Mouse (Mus musculus): ENCODE results near the gene Lpar1. TPM values are rescaled to one million over a fixed set of nuclear protein-coding genes. Genes with fewer than 3 reads are reported as not detected.

The Lpar1 gene
- polyA plus RNA-seq, 1 experiment from 2014 or later = 36.4 TPM

DNA sequence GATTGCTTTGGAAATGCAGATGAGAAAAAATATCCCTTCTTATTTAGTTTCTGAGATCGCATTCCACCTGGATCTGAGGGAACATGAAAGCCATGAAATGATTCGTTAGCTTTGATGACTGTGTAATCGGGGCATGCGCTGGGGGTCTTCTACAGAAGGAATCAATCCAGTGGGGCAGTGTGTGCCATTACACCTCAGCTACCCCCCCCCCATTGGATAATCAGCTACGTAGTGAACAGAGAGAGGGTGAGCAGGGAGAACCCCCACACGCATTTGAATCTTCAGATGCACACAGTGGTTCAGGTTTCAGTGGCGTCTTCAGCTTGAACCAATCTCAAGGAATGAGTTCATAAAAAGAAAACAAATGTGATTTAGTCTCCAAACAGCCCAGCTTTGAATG, 115.0 kb downstream of the Lpar1 start:
- Histone ChIP-seq H3K4me3 (ENCODE audit: low read depth, low read length) (no peak overlapping the region), H3K9ac (ENCODE audit: low read length) (no peak overlapping the region), H3K4me1 (replicated peaks; ENCODE audit: control insufficient read depth, insufficient read depth) (no peaks in the 10 kb centered on the region), H3K27ac (replicated peaks) (no peak overlapping the region), H3K27me3 (ENCODE audit: control insufficient read depth, insufficient read depth, low read length) (no peaks in the 10 kb centered on the region), H3K4me2 (replicated peaks; ENCODE audit: low read depth) (no peak overlapping the region), H3K36me3 (ENCODE audit: control insufficient read depth, insufficient read depth, low read length) (peaks cover 6% of the 10 kb centered on the region; the same call in 1 of the 2 replicates), H3K9me3 (ENCODE audit: control insufficient read depth, low read length) (no peaks in the 10 kb centered on the region)
- no peak for ATAC-seq (ENCODE audit: low FRiP score, low TSS enrichment)
- 78% methylated on average over 7 of the region's 7 CpGs for WGBS
- no peak for DNase-seq (ENCODE audit: low spot score)
- no peak for TF ChIP-seq CTCF (IDR thresholded peaks at IDR 0.05; ENCODE audit: low read depth)
- TF ChIP-seq EP300 (optimal IDR thresholded peaks at IDR 0.05) = no peak

DNA sequence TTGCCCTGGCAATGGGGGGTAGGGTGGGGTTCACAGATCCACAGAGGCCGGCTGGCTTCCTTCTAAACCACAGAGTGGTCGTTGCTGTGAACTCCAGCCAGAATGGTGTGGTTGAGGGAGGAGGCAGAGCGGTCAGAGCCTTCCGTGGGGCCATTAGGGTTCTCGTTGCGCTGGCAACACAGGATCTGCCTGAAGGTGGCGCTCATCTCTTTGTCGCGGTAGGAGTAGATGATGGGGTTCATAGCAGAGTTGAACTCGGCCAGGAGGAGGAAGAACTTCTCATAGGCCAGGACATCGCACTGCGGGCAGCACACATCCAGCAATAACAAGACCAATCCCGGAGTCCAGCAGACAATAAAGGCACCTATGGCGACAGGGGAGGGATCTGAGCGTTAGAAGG, 116.4 kb downstream of the Lpar1 start:
- 88% methylated on average over 15 of the region's 15 CpGs for WGBS
- ATAC-seq (ENCODE audit: low FRiP score, low TSS enrichment) = no peak

DNA sequence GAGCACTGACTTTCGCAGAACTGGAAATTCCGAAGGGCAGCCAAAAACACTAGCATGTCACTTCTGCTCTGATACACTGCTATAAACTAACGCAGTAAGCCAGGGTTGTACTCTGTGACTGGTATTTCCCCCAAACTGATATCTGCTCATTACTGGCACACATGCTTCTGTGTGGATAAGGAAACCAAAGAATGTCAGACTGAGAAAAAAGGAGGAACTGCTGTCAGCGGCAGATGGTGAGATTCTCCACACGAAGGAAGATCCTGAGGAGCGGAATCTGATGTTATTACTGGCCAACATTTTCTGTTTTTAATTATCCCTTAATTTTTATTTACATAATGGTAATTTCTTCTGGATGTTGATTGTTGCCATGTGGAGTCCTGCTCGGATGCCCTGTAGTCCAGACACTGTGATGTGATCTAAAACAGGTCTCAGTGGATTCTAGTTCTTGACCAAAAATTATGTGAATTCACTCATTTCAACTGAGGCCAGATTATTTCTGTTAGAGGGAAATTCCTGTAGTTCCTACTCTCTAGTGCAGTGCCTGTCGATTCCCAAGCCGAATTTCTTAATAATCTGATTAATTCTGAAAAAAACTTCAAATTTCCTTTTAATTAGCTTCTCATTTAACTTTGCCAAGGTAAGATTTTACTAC, 130.3 kb downstream of the Lpar1 start:
- Histone ChIP-seq H3K27ac (replicated peaks) (no peak overlapping the region), H3K4me2 (replicated peaks; ENCODE audit: low read depth) (no peak overlapping the region), H3K9ac (ENCODE audit: low read length) (no peak overlapping the region), H3K27me3 (ENCODE audit: control insufficient read depth, insufficient read depth, low read length) (no peaks in the 10 kb centered on the region), H3K9me3 (ENCODE audit: control insufficient read depth, low read length) (no peaks in the 10 kb centered on the region), H3K36me3 (ENCODE audit: control insufficient read depth, insufficient read depth, low read length) (no peaks in the 10 kb centered on the region), H3K4me3 (ENCODE audit: low read depth, low read length) (no peak overlapping the region), H3K4me1 (replicated peaks; ENCODE audit: control insufficient read depth, insufficient read depth) (no peaks in the 10 kb centered on the region)
- ATAC-seq (ENCODE audit: low FRiP score, low TSS enrichment) = no peak
- WGBS = 54% methylated on average over 9 of the region's 9 CpGs
- DNase-seq (ENCODE audit: low spot score) = no peak
- TF ChIP-seq EP300 (optimal IDR thresholded peaks at IDR 0.05) = no peak
- TF ChIP-seq CTCF (IDR thresholded peaks at IDR 0.05; ENCODE audit: low read depth) = no peak

More for the DNA sequence above, 116.4 kb downstream of the Lpar1 start:
- Histone ChIP-seq H3K27ac (replicated peaks) (no peak overlapping the region), H3K9me3 (ENCODE audit: control insufficient read depth, low read length) (no peaks in the 10 kb centered on the region), H3K36me3 (ENCODE audit: control insufficient read depth, insufficient read depth, low read length) (peaks cover 6% of the 10 kb centered on the region; the same call in 1 of the 2 replicates), H3K4me2 (replicated peaks; ENCODE audit: low read depth) (no peak overlapping the region), H3K4me3 (ENCODE audit: low read depth, low read length) (no peak overlapping the region), H3K27me3 (ENCODE audit: control insufficient read depth, insufficient read depth, low read length) (no peaks in the 10 kb centered on the region), H3K9ac (ENCODE audit: low read length) (no peak overlapping the region), H3K4me1 (replicated peaks; ENCODE audit: control insufficient read depth, insufficient read depth) (no peaks in the 10 kb centered on the region)
- no peak for DNase-seq (ENCODE audit: low spot score)
- peak; percentile 31 for TF ChIP-seq CTCF (IDR thresholded peaks at IDR 0.05; ENCODE audit: low read depth)
- TF ChIP-seq EP300 (optimal IDR thresholded peaks at IDR 0.05) = no peak

DNA sequence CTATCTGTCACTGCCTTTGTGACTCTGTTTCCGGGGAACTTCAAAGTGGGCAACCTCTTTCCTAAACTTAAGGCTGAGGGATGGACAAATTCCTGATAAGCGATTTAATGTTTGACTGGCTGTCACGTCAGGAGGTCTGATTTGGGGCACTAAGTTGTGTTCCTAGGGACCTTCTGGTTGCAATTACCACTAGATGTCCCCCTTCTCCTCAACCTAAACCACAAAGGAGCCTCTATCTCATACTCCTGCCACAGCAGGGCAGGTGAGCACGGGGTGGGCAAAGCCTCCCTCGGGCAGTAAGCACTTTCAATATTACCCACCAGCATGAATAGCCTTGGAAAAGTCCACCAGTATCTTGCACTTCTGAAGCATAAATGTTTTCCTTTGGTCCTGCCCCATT, 134.5 kb downstream of the Lpar1 start:
- H3K9ac ChIP-seq (ENCODE audit: low read length) = no peak overlapping the region
- 43% methylated on average over 5 of the region's 5 CpGs for WGBS
- no peaks in the 10 kb centered on the region for H3K9me3 ChIP-seq (ENCODE audit: control insufficient read depth, low read length)
- no peak overlapping the region for H3K27ac ChIP-seq (replicated peaks)
- no peaks in the 10 kb centered on the region for H3K27me3 ChIP-seq (ENCODE audit: control insufficient read depth, insufficient read depth, low read length)
- no peak overlapping the region for H3K4me3 ChIP-seq (ENCODE audit: low read depth, low read length)
- TF ChIP-seq EP300 (optimal IDR thresholded peaks at IDR 0.05) (no peak), CTCF (IDR thresholded peaks at IDR 0.05; ENCODE audit: low read depth) (peak; percentile 68)
- ATAC-seq (ENCODE audit: low FRiP score, low TSS enrichment) (no peak), DNase-seq (ENCODE audit: low spot score) (peak; percentile 19)
- H3K4me1 ChIP-seq (replicated peaks; ENCODE audit: control insufficient read depth, insufficient read depth) = no peaks in the 10 kb centered on the region
- H3K36me3 ChIP-seq (ENCODE audit: control insufficient read depth, insufficient read depth, low read length) = no peaks in the 10 kb centered on the region
- no peak overlapping the region for H3K4me2 ChIP-seq (replicated peaks; ENCODE audit: low read depth)

DNA sequence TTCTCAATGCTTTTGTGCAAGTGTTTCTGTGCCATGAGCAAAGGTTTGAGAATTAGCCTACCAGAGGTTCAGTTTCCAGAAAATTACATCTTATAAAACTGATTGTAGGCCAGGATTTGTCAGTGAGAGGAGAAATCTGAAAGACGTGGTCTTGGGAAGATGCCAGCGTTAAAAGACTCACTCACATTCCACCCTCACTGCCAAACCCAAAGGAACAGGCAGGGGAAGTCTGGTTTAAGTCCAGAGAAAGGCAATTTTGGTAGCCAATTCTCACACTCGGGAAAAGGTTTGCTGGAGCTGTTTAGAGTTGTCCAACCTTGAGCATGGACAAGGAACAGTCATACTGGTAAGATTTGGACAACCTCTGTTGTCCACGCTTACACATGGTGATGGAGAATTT, 136.4 kb downstream of the Lpar1 start:
- ATAC-seq (ENCODE audit: low FRiP score, low TSS enrichment) (no peak), DNase-seq (ENCODE audit: low spot score) (no peak)

DNA sequence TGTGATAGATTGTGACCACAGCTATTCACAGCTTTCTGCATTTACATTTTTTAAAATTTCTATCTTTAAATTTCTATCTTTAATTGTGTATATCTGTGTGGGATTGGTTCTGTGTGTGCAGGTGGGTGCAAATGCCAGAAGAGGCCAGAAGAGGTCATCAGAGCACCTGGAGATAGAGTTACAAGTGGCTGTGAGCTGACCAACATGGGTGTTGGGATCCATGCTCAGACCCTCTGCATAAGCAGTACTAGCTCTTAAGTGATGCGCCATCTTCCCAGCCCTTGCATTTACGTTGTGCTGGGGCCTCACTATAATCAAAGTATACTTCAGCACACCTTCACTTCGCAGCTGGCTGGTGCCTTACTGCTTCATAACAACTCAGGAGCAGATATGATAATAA, 138.2 kb downstream of the Lpar1 start:
- Histone ChIP-seq H3K36me3 (ENCODE audit: control insufficient read depth, insufficient read depth, low read length) (no peaks in the 10 kb centered on the region), H3K9me3 (ENCODE audit: control insufficient read depth, low read length) (no peaks in the 10 kb centered on the region), H3K9ac (ENCODE audit: low read length) (no peak overlapping the region), H3K4me1 (replicated peaks; ENCODE audit: control insufficient read depth, insufficient read depth) (no peaks in the 10 kb centered on the region), H3K4me2 (replicated peaks; ENCODE audit: low read depth) (no peak overlapping the region), H3K27ac (replicated peaks) (no peak overlapping the region), H3K4me3 (ENCODE audit: low read depth, low read length) (no peak overlapping the region), H3K27me3 (ENCODE audit: control insufficient read depth, insufficient read depth, low read length) (no peaks in the 10 kb centered on the region)
- DNase-seq (ENCODE audit: low spot score) (no peak), ATAC-seq (ENCODE audit: low FRiP score, low TSS enrichment) (no peak)
- TF ChIP-seq CTCF (IDR thresholded peaks at IDR 0.05; ENCODE audit: low read depth) = peak; percentile 34; the same call in 1 of the 2 replicates
- no peak for TF ChIP-seq EP300 (optimal IDR thresholded peaks at IDR 0.05)
- 95% methylated on average over 3 of the region's 3 CpGs for WGBS

More for the DNA sequence above, 136.4 kb downstream of the Lpar1 start:
- no peaks in the 10 kb centered on the region for H3K9me3 ChIP-seq (ENCODE audit: control insufficient read depth, low read length)
- H3K9ac ChIP-seq (ENCODE audit: low read length) = no peak overlapping the region
- WGBS = 56% methylated on average over 4 of the region's 4 CpGs
- no peak overlapping the region for H3K4me2 ChIP-seq (replicated peaks; ENCODE audit: low read depth)
- H3K36me3 ChIP-seq (ENCODE audit: control insufficient read depth, insufficient read depth, low read length) = no peaks in the 10 kb centered on the region
- no peaks in the 10 kb centered on the region for H3K27me3 ChIP-seq (ENCODE audit: control insufficient read depth, insufficient read depth, low read length)
- H3K27ac ChIP-seq (replicated peaks) = no peak overlapping the region
- TF ChIP-seq CTCF (IDR thresholded peaks at IDR 0.05; ENCODE audit: low read depth) (no peak), EP300 (optimal IDR thresholded peaks at IDR 0.05) (no peak)
- no peak overlapping the region for H3K4me3 ChIP-seq (ENCODE audit: low read depth, low read length)
- H3K4me1 ChIP-seq (replicated peaks; ENCODE audit: control insufficient read depth, insufficient read depth) = no peaks in the 10 kb centered on the region
